Mouse (Mus musculus): ENCODE results near the gene Dcdc2c. TPM values are rescaled to one million over a fixed set of nuclear protein-coding genes. Genes with fewer than 3 reads are reported as not detected.

Dcdc2c gene
- total and polyA plus RNA-seq, 3 experiments = not detected

DNA sequence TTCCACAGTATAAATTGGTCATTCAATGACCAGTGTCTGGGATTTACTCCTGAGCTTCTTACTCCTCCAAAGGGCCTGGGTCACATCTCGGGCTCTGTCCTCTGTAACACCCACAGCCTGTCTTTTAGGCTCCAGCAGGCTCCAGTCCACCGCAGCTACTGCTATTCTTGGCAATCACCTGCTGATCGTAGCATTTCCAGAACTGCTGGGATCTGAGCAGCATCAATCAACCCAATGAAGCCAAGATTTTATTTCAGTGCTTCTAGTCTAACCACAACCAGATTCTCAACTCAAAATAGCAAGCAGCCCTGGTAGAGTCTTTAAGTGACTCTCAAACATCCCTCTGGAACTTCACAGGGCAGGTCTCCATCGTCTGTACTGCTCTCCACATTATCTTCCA is 3.3 kb downstream of the Dcdc2c start:
- H3K4me2 ChIP-seq (ENCODE audit: insufficient read depth, low read depth, poor library complexity, severe bottlenecking) = no peak overlapping the region
- TF ChIP-seq POLR2AphosphoS2 (IDR thresholded peaks at IDR 0.05; ENCODE audit: low read depth, low read length) = no peak
- no peak for TF ChIP-seq RCOR1 (conservative IDR thresholded peaks at IDR 0.05; ENCODE audit: low read depth, low read length)
- TF ChIP-seq KAT2A (IDR thresholded peaks at IDR 0.05; ENCODE audit: insufficient replicate concordance, low read length) = no peak
- TF ChIP-seq E2F4 (IDR thresholded peaks at IDR 0.05; ENCODE audit: insufficient replicate concordance, low read depth, low read length) = no peak
- TF ChIP-seq POLR2A (IDR thresholded peaks at IDR 0.05; ENCODE audit: low read depth, low read length) = no peak
- no peak for TF ChIP-seq MAFK (IDR thresholded peaks at IDR 0.05; ENCODE audit: insufficient replicate concordance, low read length)
- TF ChIP-seq BHLHE40 (IDR thresholded peaks at IDR 0.05; ENCODE audit: low read depth, low read length) = no peak
- no peak for TF ChIP-seq JUN (IDR thresholded peaks at IDR 0.05; ENCODE audit: insufficient read depth, low read depth, low read length)
- TF ChIP-seq TBP (conservative IDR thresholded peaks at IDR 0.05; ENCODE audit: low read depth, low read length) = no peak
- no peak for TF ChIP-seq PAX5 (IDR thresholded peaks at IDR 0.05; ENCODE audit: low read length)
- TF ChIP-seq UBTF (IDR thresholded peaks at IDR 0.05; ENCODE audit: low read depth, low read length) = no peak
- no peak for TF ChIP-seq EP300 (IDR thresholded peaks at IDR 0.05; ENCODE audit: low read length)
- TF ChIP-seq USF1 (IDR thresholded peaks at IDR 0.05; ENCODE audit: low read depth, low read length) = no peak
- TF ChIP-seq HCFC1 (IDR thresholded peaks at IDR 0.05; ENCODE audit: low read depth, low read length) = no peak
- DNase-seq (ENCODE audit: extremely low read depth) = no peak
- no peak overlapping the region for H3K9ac ChIP-seq (ENCODE audit: insufficient read depth, low read depth)
- no peaks in the 10 kb centered on the region for H3K27me3 ChIP-seq (replicated peaks)
- H3K36me3 ChIP-seq (replicated peaks in 1 of 2; ENCODE audit: control insufficient read depth in 1 of 2, insufficient read depth in 1 of 2, low read length in 1 of 2) = no peaks in the 10 kb centered on the region
- H3K4me1 ChIP-seq (ENCODE audit: control insufficient read depth in 1 of 2, insufficient read depth in 2 of 2) = peaks cover 0 to 3% of the 10 kb centered on the region in 2 experiments; a peak in 1 of 4 replicates
- no peaks in the 10 kb centered on the region for H3K9me3 ChIP-seq (replicated peaks; ENCODE audit: low read length)
- dilution Hi-C loops (cut with MboI; ENCODE audit: extremely low pct_ligation_motif_present, extremely low pct_unique_long_range_greater_than_20kb, low sequenced_read_pairs) = no loop called here
- H3K27ac ChIP-seq (ENCODE audit: insufficient read depth, low read depth) = no peak overlapping the region
- in situ Hi-C loops (cut with MboI; ENCODE audit: low pct_ligation_motif_present, low pct_unique_long_range_greater_than_20kb, low sequenced_read_pairs) = no loop called here
- no peaks in the 10 kb centered on the region for H3K79me2 ChIP-seq (replicated peaks; ENCODE audit: control insufficient read depth, extremely low read depth, insufficient read depth, poor library complexity, severe bottlenecking)
- no peak overlapping the region for H3K4me3 ChIP-seq (replicated peaks in 1 of 3; ENCODE audit: low read depth in 2 of 3, low read length in 2 of 3, poor library complexity in 1 of 3)

DNA sequence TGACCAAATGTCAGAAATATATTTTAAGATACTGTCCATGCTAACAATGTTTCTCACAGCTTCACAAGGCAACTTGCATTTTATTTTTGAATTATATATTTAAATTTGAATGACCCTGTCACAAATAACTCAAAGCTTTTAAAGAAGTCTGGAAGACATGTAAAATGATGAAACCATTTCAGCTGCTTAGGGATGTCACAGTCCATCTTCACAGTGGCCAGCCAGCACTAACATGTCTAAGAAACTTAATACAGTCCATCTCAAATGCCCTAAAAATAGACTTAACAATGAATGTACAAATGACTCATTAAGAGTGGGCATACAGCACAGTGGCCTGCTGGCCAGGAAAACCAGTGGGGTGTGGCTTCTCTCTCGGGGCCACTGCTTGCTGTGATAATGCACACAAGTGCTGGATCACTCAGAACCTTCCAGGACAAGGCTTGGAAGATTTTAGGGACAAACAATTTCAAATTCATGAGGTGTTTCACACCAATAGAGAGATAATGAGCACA is 37.9 kb downstream of the Dcdc2c start:
- Histone ChIP-seq H3K36me3 (replicated peaks in 1 of 2; ENCODE audit: control insufficient read depth in 1 of 2, insufficient read depth in 1 of 2, low read length in 1 of 2) (no peaks in the 10 kb centered on the region), H3K4me1 (ENCODE audit: control insufficient read depth in 1 of 2, insufficient read depth in 2 of 2) (no peaks in the 10 kb centered on the region), H3K27ac (ENCODE audit: insufficient read depth, low read depth) (no peak overlapping the region), H3K9me3 (replicated peaks; ENCODE audit: low read length) (peaks cover 3% of the 10 kb centered on the region), H3K27me3 (replicated peaks) (no peaks in the 10 kb centered on the region), H3K4me3 (replicated peaks in 1 of 3; ENCODE audit: low read depth in 2 of 3, low read length in 2 of 3, poor library complexity in 1 of 3) (no peak overlapping the region), H3K4me2 (ENCODE audit: insufficient read depth, low read depth, poor library complexity, severe bottlenecking) (no peak overlapping the region), H3K79me2 (replicated peaks; ENCODE audit: control insufficient read depth, extremely low read depth, insufficient read depth, poor library complexity, severe bottlenecking) (no peaks in the 10 kb centered on the region), H3K9ac (ENCODE audit: insufficient read depth, low read depth) (no peak overlapping the region)
- in situ Hi-C loops (cut with MboI; ENCODE audit: low pct_ligation_motif_present, low pct_unique_long_range_greater_than_20kb, low sequenced_read_pairs) (no loop called here), dilution Hi-C loops (cut with MboI; ENCODE audit: extremely low pct_ligation_motif_present, extremely low pct_unique_long_range_greater_than_20kb, low sequenced_read_pairs) (no loop called here)
- DNase-seq (ENCODE audit: extremely low read depth) = no peak
- TF ChIP-seq E2F4 (IDR thresholded peaks at IDR 0.05; ENCODE audit: insufficient replicate concordance, low read depth, low read length) = no peak
- no peak for TF ChIP-seq ZKSCAN1 (IDR thresholded peaks at IDR 0.05; ENCODE audit: borderline replicate concordance, low read depth, low read length)
- TF ChIP-seq MEF2A (IDR thresholded peaks at IDR 0.05; ENCODE audit: borderline replicate concordance, low read depth, low read length) = no peak
- TF ChIP-seq HCFC1 (IDR thresholded peaks at IDR 0.05; ENCODE audit: low read depth, low read length) = no peak
- TF ChIP-seq USF1 (IDR thresholded peaks at IDR 0.05; ENCODE audit: low read depth, low read length) = no peak
- TF ChIP-seq ZNF384 (IDR thresholded peaks at IDR 0.05; ENCODE audit: low read depth, low read length) = no peak
- TF ChIP-seq TCF12 (IDR thresholded peaks at IDR 0.05; ENCODE audit: low read depth, low read length) = no peak
- no peak for TF ChIP-seq ZMIZ1 (IDR thresholded peaks at IDR 0.05; ENCODE audit: low read depth, low read length)
- TF ChIP-seq MAX (IDR thresholded peaks at IDR 0.05; ENCODE audit: low read length) = no peak
- no peak for TF ChIP-seq GABPA (IDR thresholded peaks at IDR 0.05; ENCODE audit: insufficient replicate concordance, low read depth, low read length)
- no peak for TF ChIP-seq TBP (conservative IDR thresholded peaks at IDR 0.05; ENCODE audit: low read depth, low read length)
- TF ChIP-seq RCOR1 (conservative IDR thresholded peaks at IDR 0.05; ENCODE audit: low read depth, low read length) = no peak
- TF ChIP-seq ZC3H11A (IDR thresholded peaks at IDR 0.05; ENCODE audit: low read depth, low read length) = no peak
- TF ChIP-seq USF2 (conservative IDR thresholded peaks at IDR 0.05; ENCODE audit: low read depth, low read length) = no peak
- TF ChIP-seq CTCF (conservative IDR thresholded peaks at IDR 0.05 in 1 of 2, IDR thresholded peaks at IDR 0.05 in 1 of 2; ENCODE audit: low read depth in 2 of 2, low read length in 2 of 2) = no peak
